Mouse (Mus musculus): ENCODE results near the gene Phxr2. TPM values are rescaled to one million over a fixed set of nuclear protein-coding genes. Genes with fewer than 3 reads are reported as not detected.

Gene Phxr2
- polyA plus RNA-seq (2015; fragmentation: Nextera tagmentation; extraction: Ambion mirVana): not detected in 2 replicates

DNA sequence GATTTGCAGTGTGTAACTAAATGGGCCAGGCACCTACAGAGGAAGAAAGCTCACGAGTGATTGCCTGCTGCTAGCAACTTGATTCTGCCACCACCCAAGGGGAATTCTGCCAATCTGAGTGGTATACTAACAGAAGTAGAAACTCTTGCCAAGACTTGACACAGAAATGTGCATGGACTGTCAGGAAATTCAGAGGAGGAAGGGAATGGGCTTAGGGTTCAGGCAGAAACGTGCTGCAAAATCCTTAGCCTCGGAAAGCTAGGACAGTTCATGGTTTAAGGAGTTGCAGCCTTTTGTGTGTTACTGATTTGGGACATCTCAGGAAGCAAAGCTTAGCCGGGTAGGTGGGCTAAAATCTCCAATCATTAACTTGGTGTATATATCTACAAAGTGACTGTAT, at the start of gene Phxr2:
TSS of gene Phxr2 (minus strand) at position 101 of the 400 bp plus-strand sequence.
- no peaks in the 10 kb centered on the region for H3K27me3 ChIP-seq
- WGBS: 86% methylated on average over 4 of the region's 4 CpGs
- no peak within 1 kb of the TSS for H3K27ac ChIP-seq
- H3K4me2 ChIP-seq (replicated peaks): no peak within 1 kb of the TSS
- H3K4me3 ChIP-seq: no peak within 1 kb of the TSS
- peaks cover 16% of the 10 kb centered on the region for H3K4me1 ChIP-seq
- ATAC-seq (ENCODE audit: low FRiP score, low read depth): no peak
- H3K9ac ChIP-seq: no peak within 1 kb of the TSS
- peaks cover 11% of the 10 kb centered on the region for H3K36me3 ChIP-seq
- no peaks in the 10 kb centered on the region for H3K9me3 ChIP-seq

DNA sequence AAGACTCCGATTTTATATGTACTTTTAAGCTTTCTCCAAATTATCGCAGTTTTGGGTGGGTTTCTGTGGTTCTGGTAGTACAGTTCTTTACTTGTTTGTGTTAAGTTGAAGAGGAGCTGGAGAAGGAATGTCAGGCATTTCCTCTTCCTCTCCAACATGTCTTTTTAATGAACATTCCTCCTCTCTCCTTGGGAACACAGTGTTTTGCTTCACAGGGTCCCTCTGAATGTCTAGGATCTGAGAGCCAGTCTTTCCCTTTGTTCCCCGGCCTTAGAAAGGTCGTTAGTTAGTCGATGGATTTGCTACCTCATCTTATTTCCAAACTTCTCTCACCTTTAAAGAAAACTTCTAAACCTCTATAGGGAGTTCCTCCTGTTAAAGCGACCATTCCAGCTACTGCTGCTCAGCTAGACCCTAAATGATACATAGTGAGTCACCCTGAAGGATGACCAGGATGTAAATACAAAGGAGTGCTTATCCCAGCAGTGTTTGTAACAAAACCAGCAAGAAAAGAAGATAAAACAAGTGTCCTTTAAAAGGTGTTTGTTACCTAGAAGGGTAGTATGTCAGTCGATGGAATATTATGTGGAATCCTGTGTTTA, 46.9 kb upstream of the Phxr2 start:
- H3K27me3 ChIP-seq: no peaks in the 10 kb centered on the region
- peaks cover 19% of the 10 kb centered on the region for H3K4me1 ChIP-seq
- no peaks in the 10 kb centered on the region for H3K36me3 ChIP-seq
- H3K4me3 ChIP-seq: no peak overlapping the region
- no peak overlapping the region for H3K4me2 ChIP-seq (replicated peaks)
- 34% methylated on average over 7 of the region's 7 CpGs for WGBS
- H3K27ac ChIP-seq: no peak overlapping the region
- ATAC-seq (ENCODE audit: low FRiP score, low read depth): no peak
- H3K9me3 ChIP-seq: no peaks in the 10 kb centered on the region
- no peak overlapping the region for H3K9ac ChIP-seq

DNA sequence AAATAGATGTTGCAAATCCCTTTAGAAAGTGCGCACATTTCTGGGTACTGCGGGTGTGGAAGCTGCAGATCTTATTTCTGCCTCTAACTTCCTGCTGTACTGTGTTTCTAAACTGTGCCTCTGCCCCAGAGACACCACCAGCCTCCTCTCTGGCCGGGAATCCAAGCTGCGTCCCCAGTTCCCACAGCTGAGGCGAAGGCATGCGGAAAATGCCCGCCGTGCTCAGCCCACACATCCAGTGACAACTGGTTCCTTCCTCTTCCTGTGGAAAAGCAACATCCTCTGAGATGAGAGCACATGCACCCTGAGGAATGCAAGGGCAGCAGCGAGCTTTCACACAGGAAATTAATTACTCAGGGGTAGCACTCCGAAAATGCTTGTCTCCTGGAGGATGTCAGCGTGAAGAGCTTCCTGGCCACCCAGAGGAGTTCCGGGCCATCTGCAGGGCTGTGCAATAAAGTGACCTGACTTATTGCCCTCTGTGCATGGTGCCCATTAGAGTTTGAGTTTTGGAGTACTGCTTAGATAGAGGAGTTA, 45.9 kb upstream of the Phxr2 start:
- peak; percentile 65 for ATAC-seq (ENCODE audit: low FRiP score, low read depth)
- WGBS: 13% methylated on average over 12 of the region's 12 CpGs
- Histone ChIP-seq H3K4me2 (replicated peaks) (peak overlapping the region; percentile 31), H3K4me3 (no peak overlapping the region), H3K27me3 (no peaks in the 10 kb centered on the region), H3K27ac (peak overlapping the region; percentile 49; the same call in 1 of the 2 replicates), H3K9me3 (no peaks in the 10 kb centered on the region), H3K9ac (no peak overlapping the region), H3K36me3 (no peaks in the 10 kb centered on the region), H3K4me1 (peaks cover 19% of the 10 kb centered on the region)

DNA sequence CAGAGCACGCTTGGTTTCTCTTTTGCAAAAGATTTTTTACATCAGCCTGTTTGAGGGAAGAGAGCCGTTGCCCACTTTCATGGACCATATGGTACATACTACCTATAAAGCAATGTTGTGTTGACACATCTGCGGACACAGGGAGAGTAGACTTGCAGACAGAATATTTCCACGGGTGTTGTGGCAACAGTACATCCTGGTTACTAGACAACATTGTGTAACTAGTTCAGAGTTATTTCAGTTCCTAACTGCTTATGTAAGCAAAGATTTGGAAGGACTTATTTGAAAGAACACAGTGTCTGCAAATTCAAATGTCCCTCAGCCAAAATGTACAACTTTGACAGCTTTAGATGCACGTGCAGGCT, 43.6 kb upstream of the Phxr2 start:
- Histone ChIP-seq H3K36me3 (no peaks in the 10 kb centered on the region), H3K4me3 (no peak overlapping the region), H3K9me3 (no peaks in the 10 kb centered on the region), H3K4me2 (replicated peaks) (no peak overlapping the region), H3K27ac (no peak overlapping the region), H3K9ac (no peak overlapping the region), H3K27me3 (no peaks in the 10 kb centered on the region), H3K4me1 (peaks cover 23% of the 10 kb centered on the region)
- WGBS: 79% methylated on average over 5 of the region's 5 CpGs
- no peak for ATAC-seq (ENCODE audit: low FRiP score, low read depth)

DNA sequence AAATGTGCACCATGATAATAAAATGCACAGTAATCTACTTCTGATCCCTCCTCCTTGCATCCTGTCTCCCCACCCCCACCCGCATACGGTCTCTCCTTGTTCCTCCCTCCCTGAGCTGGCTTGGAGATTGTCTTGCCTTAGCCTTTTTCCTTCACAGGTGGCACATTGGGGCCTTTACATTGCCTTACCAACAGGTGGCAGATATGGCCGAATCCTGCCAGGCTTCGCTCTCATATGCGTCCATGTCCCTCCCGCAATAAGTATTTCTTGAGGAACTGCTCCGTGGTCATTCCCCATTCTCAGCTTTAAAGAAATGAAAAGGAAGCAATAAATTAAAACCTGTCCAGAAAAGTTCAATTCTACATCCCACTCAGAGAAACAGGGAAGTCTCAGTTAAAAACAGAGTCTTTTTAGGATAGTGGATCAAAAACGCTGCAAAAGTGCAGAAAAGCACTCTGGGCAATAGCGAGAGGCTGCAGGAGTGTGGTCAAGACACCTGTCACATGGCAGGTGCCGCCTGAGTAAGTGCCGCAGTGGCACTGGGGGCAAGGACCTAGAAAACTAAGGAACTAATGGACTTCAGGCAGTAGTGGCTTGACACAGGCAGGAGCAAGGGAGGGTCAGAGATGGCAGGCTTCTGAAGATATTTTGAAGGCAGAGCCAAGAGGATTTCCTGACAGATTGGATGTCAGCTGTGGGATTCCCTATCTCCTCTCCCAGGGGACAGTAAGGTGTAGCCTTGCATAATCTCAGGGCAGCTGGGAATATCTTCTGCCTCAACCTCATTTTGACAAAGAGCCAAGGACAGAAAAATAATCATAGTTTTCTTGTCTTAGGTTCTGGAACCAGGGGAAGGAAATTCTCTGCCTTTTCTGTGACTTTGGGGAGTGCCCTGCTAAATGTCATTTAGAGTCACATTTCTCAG, 43.0 kb upstream of the Phxr2 start:
- no peaks in the 10 kb centered on the region for H3K27me3 ChIP-seq
- H3K9ac ChIP-seq: no peak overlapping the region
- H3K9me3 ChIP-seq: no peaks in the 10 kb centered on the region
- ATAC-seq (ENCODE audit: low FRiP score, low read depth): no peak
- H3K27ac ChIP-seq: no peak overlapping the region
- H3K36me3 ChIP-seq: no peaks in the 10 kb centered on the region
- H3K4me2 ChIP-seq (replicated peaks): no peak overlapping the region
- H3K4me1 ChIP-seq: peaks cover 23% of the 10 kb centered on the region
- WGBS: 64% methylated on average over 11 of the region's 11 CpGs
- no peak overlapping the region for H3K4me3 ChIP-seq

- ATAC-seq (ENCODE audit: low FRiP score, low read depth): no peak
- WGBS: 69% methylated on average over 6 of the region's 6 CpGs
- Histone ChIP-seq H3K27ac (no peak overlapping the region), H3K9me3 (no peaks in the 10 kb centered on the region), H3K36me3 (no peaks in the 10 kb centered on the region), H3K4me2 (replicated peaks) (no peak overlapping the region), H3K4me1 (peaks cover 23% of the 10 kb centered on the region), H3K4me3 (no peak overlapping the region), H3K27me3 (no peaks in the 10 kb centered on the region), H3K9ac (no peak overlapping the region)
These were observed 42.3 kb upstream of the Phxr2 start for GRCm38 (mm10) chr10:99168404-99168803.

DNA sequence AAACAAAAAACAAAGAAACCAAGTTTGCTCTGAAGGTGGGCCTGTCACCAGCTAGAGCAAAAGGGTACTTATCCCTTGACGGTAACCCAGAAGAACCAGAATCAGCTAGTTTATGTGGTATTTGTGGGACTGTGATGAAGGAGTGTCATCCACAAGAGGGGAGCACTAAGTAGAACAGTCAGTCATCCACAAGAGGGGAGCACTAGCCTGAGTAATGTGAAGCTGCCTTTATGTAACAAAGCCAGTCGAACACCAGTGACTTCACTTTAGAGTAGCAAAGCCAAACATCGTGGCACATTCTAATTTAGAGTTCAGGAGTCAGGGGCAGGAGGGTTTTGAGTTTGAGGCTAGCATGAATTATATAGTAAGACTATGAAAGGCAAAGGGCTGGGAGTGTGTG, 40.3 kb upstream of the Phxr2 start:
- WGBS: 67% methylated on average over 3 of the region's 3 CpGs
- no peaks in the 10 kb centered on the region for H3K36me3 ChIP-seq
- no peak overlapping the region for H3K9ac ChIP-seq
- peaks cover 8% of the 10 kb centered on the region for H3K4me1 ChIP-seq
- H3K4me3 ChIP-seq: no peak overlapping the region
- H3K4me2 ChIP-seq (replicated peaks): no peak overlapping the region
- H3K27ac ChIP-seq: no peak overlapping the region
- no peaks in the 10 kb centered on the region for H3K9me3 ChIP-seq
- no peaks in the 10 kb centered on the region for H3K27me3 ChIP-seq
- no peak for ATAC-seq (ENCODE audit: low FRiP score, low read depth)

GRCm38 (mm10) chr10:99165751-99166282, 39.7 kb upstream of the Phxr2 start:
- no peak overlapping the region for H3K4me2 ChIP-seq (replicated peaks)
- peaks cover under 1% of the 10 kb centered on the region; the same call in 1 of the 2 replicates for H3K36me3 ChIP-seq
- H3K27me3 ChIP-seq: no peaks in the 10 kb centered on the region
- 71% methylated on average over 7 of the region's 7 CpGs for WGBS
- no peak overlapping the region for H3K4me3 ChIP-seq
- no peaks in the 10 kb centered on the region for H3K9me3 ChIP-seq
- H3K27ac ChIP-seq: no peak overlapping the region
- no peak for ATAC-seq (ENCODE audit: low FRiP score, low read depth)
- no peak overlapping the region for H3K9ac ChIP-seq
- peaks cover 4% of the 10 kb centered on the region; the same call in 1 of the 2 replicates for H3K4me1 ChIP-seq

DNA sequence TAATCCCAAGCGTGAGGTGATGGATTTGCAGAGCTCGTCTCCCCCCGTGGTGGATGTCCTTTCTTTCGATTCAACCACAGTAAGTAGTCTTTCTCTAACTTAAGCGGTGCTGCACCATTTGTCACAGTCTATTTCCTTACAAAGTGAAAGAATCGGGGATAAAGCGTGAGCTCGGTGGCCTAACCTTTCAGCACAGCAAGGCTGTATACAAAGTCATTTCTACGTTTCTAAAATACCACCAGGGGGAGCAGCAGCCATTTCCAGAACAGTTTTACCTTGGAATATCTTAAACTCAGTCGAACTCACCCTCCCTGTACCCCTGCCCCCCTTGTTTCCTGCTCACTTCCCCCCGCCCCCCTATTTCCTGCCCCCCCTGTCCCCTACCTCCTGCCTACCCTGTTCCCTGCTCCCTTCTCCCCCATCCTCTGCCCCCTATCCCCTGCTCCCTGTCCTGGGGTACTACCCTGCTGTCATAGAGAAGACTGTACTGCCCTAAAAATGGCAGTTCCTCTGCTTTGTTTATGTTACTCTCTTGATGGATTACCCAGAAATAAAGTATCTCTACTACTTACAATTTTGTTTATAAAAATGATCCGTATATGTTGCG, 38.8 kb upstream of the Phxr2 start:
- 40% methylated on average over 13 of the region's 13 CpGs for WGBS
- H3K9ac ChIP-seq: no peak overlapping the region
- peak; percentile 58 for ATAC-seq (ENCODE audit: low FRiP score, low read depth)
- no peaks in the 10 kb centered on the region for H3K27me3 ChIP-seq
- no peak overlapping the region for H3K4me2 ChIP-seq (replicated peaks)
- H3K9me3 ChIP-seq: no peaks in the 10 kb centered on the region
- H3K27ac ChIP-seq: no peak overlapping the region
- peaks cover 3% of the 10 kb centered on the region; the same call in 1 of the 2 replicates for H3K36me3 ChIP-seq
- no peak overlapping the region for H3K4me3 ChIP-seq
- H3K4me1 ChIP-seq: peaks cover 4% of the 10 kb centered on the region; the same call in 1 of the 2 replicates

- H3K36me3 ChIP-seq: peaks cover 7% of the 10 kb centered on the region; the same call in 1 of the 2 replicates
- no peak overlapping the region for H3K9ac ChIP-seq
- ATAC-seq (ENCODE audit: low FRiP score, low read depth): no peak
- H3K4me1 ChIP-seq: peaks cover 10% of the 10 kb centered on the region
- WGBS: 81% methylated on average over 5 of the region's 5 CpGs
- no peak overlapping the region for H3K4me3 ChIP-seq
- no peak overlapping the region for H3K27ac ChIP-seq
- no peaks in the 10 kb centered on the region for H3K27me3 ChIP-seq
- no peak overlapping the region for H3K4me2 ChIP-seq (replicated peaks)
- H3K9me3 ChIP-seq: no peaks in the 10 kb centered on the region
These were observed 36.9 kb upstream of the Phxr2 start for GRCm38 (mm10) chr10:99163002-99163401.

GRCm38 (mm10) chr10:99161987-99162582, 36.0 kb upstream of the Phxr2 start:
- H3K27ac ChIP-seq: no peak overlapping the region
- no peak overlapping the region for H3K4me2 ChIP-seq (replicated peaks)
- H3K4me1 ChIP-seq: peaks cover 10% of the 10 kb centered on the region
- no peak for ATAC-seq (ENCODE audit: low FRiP score, low read depth)
- H3K36me3 ChIP-seq: peaks cover 10% of the 10 kb centered on the region; the same call in 1 of the 2 replicates
- H3K9ac ChIP-seq: no peak overlapping the region
- WGBS: 37% methylated on average over 8 of the region's 8 CpGs
- no peaks in the 10 kb centered on the region for H3K27me3 ChIP-seq
- H3K9me3 ChIP-seq: no peaks in the 10 kb centered on the region
- no peak overlapping the region for H3K4me3 ChIP-seq

All from limb, embryonic 13.5 days (tissue).